Mouse (Mus musculus): Measurements from ENCODE around the gene Veph1. TPM values are rescaled to one million over a fixed set of nuclear protein-coding genes. Genes with fewer than 3 reads are reported as not detected.
"Not testable (repeated sequence)": the region's sequence is repeated elsewhere in the genome, so short reads cannot be mapped to it uniquely, and the experiment has no call there.

Gene Veph1
- polyA plus RNA-seq, 1 experiment: not detected

- H3K36me3 ChIP-seq (ENCODE audit: control insufficient read depth, insufficient read depth, low read length): no peaks in the 10 kb centered on the region
- 23% methylated on average over 20 of the region's 20 CpGs for WGBS
- H3K4me1 ChIP-seq (ENCODE audit: control insufficient read depth, insufficient read depth, insufficient read length): no peaks in the 10 kb centered on the region
- no peaks in the 10 kb centered on the region for H3K27me3 ChIP-seq (ENCODE audit: control insufficient read depth, insufficient read depth, low read length)
- no peak overlapping the region for H3K27ac ChIP-seq (ENCODE audit: insufficient read depth, low read length)
- H3K4me3 ChIP-seq (ENCODE audit: extremely low read depth, insufficient read depth, insufficient read length): no peak overlapping the region
- no peak for DNase-seq (ENCODE audit: low read depth in 1 of 2, low spot score in 2 of 2)
- no peak for TF ChIP-seq CTCF (IDR thresholded peaks at IDR 0.05; ENCODE audit: extremely low read depth, insufficient read depth, insufficient read length, insufficient replicate concordance)
- no peak for TF ChIP-seq POLR2A (IDR thresholded peaks at IDR 0.05; ENCODE audit: low read depth, low read length)
Observed at GRCm38 (mm10) chr3:66292356-66292946, 4.2 kb downstream of the Veph1 start.

GRCm38 (mm10) chr3:66263270-66263669 lies 33.4 kb downstream of the Veph1 start:
- H3K27me3 ChIP-seq (ENCODE audit: control insufficient read depth, insufficient read depth, low read length): no peaks in the 10 kb centered on the region
- 80% methylated on average over 4 of the region's 4 CpGs for WGBS
- H3K4me3 ChIP-seq (ENCODE audit: extremely low read depth, insufficient read depth, insufficient read length): no peak overlapping the region
- TF ChIP-seq CTCF (IDR thresholded peaks at IDR 0.05; ENCODE audit: extremely low read depth, insufficient read depth, insufficient read length, insufficient replicate concordance) (no peak), POLR2A (IDR thresholded peaks at IDR 0.05; ENCODE audit: low read depth, low read length) (no peak)
- no peak for DNase-seq (ENCODE audit: low read depth in 1 of 2, low spot score in 2 of 2)
- H3K36me3 ChIP-seq (ENCODE audit: control insufficient read depth, insufficient read depth, low read length): no peaks in the 10 kb centered on the region
- no peak overlapping the region for H3K27ac ChIP-seq (ENCODE audit: insufficient read depth, low read length)
- no peaks in the 10 kb centered on the region for H3K4me1 ChIP-seq (ENCODE audit: control insufficient read depth, insufficient read depth, insufficient read length)

GRCm38 (mm10) chr3:66262319-66262718 lies 34.3 kb downstream of the Veph1 start:
- TF ChIP-seq POLR2A (IDR thresholded peaks at IDR 0.05; ENCODE audit: low read depth, low read length) (no peak), CTCF (IDR thresholded peaks at IDR 0.05; ENCODE audit: extremely low read depth, insufficient read depth, insufficient read length, insufficient replicate concordance) (no peak)
- no peaks in the 10 kb centered on the region for H3K27me3 ChIP-seq (ENCODE audit: control insufficient read depth, insufficient read depth, low read length)
- H3K4me3 ChIP-seq (ENCODE audit: extremely low read depth, insufficient read depth, insufficient read length): no peak overlapping the region
- DNase-seq (ENCODE audit: low read depth in 1 of 2, low spot score in 2 of 2): no peak
- WGBS: 47% methylated on average over 5 of the region's 5 CpGs
- H3K4me1 ChIP-seq (ENCODE audit: control insufficient read depth, insufficient read depth, insufficient read length): no peaks in the 10 kb centered on the region
- no peaks in the 10 kb centered on the region for H3K36me3 ChIP-seq (ENCODE audit: control insufficient read depth, insufficient read depth, low read length)
- H3K27ac ChIP-seq (ENCODE audit: insufficient read depth, low read length): no peak overlapping the region

GRCm38 (mm10) chr3:66254504-66255105 lies 42.0 kb downstream of the Veph1 start:
- TF ChIP-seq POLR2A (IDR thresholded peaks at IDR 0.05; ENCODE audit: low read depth, low read length) (no peak), CTCF (IDR thresholded peaks at IDR 0.05; ENCODE audit: extremely low read depth, insufficient read depth, insufficient read length, insufficient replicate concordance) (no peak)

GRCm38 (mm10) chr3:66251842-66252241 lies 44.8 kb downstream of the Veph1 start:
- Histone ChIP-seq H3K27me3 (ENCODE audit: control insufficient read depth, insufficient read depth, low read length) (no peaks in the 10 kb centered on the region), H3K4me1 (ENCODE audit: control insufficient read depth, insufficient read depth, insufficient read length) (no peaks in the 10 kb centered on the region), H3K27ac (ENCODE audit: insufficient read depth, low read length) (no peak overlapping the region), H3K4me3 (ENCODE audit: extremely low read depth, insufficient read depth, insufficient read length) (no peak overlapping the region), H3K36me3 (ENCODE audit: control insufficient read depth, insufficient read depth, low read length) (no peaks in the 10 kb centered on the region)
- 91% methylated on average over 7 of the region's 7 CpGs for WGBS
- no peak for TF ChIP-seq CTCF (IDR thresholded peaks at IDR 0.05; ENCODE audit: extremely low read depth, insufficient read depth, insufficient read length, insufficient replicate concordance)
- no peak for TF ChIP-seq POLR2A (IDR thresholded peaks at IDR 0.05; ENCODE audit: low read depth, low read length)
- DNase-seq (ENCODE audit: low read depth in 1 of 2, low spot score in 2 of 2): no peak

More at GRCm38 (mm10) chr3:66254504-66255105, 42.0 kb downstream of the Veph1 start:
- Histone ChIP-seq H3K4me1 (ENCODE audit: control insufficient read depth, insufficient read depth, insufficient read length) (no peaks in the 10 kb centered on the region), H3K36me3 (ENCODE audit: control insufficient read depth, insufficient read depth, low read length) (no peaks in the 10 kb centered on the region), H3K27me3 (ENCODE audit: control insufficient read depth, insufficient read depth, low read length) (no peaks in the 10 kb centered on the region), H3K27ac (ENCODE audit: insufficient read depth, low read length) (no peak overlapping the region), H3K4me3 (ENCODE audit: extremely low read depth, insufficient read depth, insufficient read length) (no peak overlapping the region)
- 82% methylated on average over 9 of the region's 9 CpGs for WGBS
- DNase-seq (ENCODE audit: low read depth in 1 of 2, low spot score in 2 of 2): no peak

GRCm38 (mm10) chr3:66240476-66240875 lies 56.2 kb downstream of the Veph1 start:
- H3K4me1 ChIP-seq (ENCODE audit: control insufficient read depth, insufficient read depth, insufficient read length): no peaks in the 10 kb centered on the region
- no peak overlapping the region for H3K27ac ChIP-seq (ENCODE audit: insufficient read depth, low read length)
- H3K36me3 ChIP-seq (ENCODE audit: control insufficient read depth, insufficient read depth, low read length): no peaks in the 10 kb centered on the region
- TF ChIP-seq POLR2A (IDR thresholded peaks at IDR 0.05; ENCODE audit: low read depth, low read length) (no peak), CTCF (IDR thresholded peaks at IDR 0.05; ENCODE audit: extremely low read depth, insufficient read depth, insufficient read length, insufficient replicate concordance) (no peak)
- no peaks in the 10 kb centered on the region for H3K27me3 ChIP-seq (ENCODE audit: control insufficient read depth, insufficient read depth, low read length)
- no peak overlapping the region for H3K4me3 ChIP-seq (ENCODE audit: extremely low read depth, insufficient read depth, insufficient read length)
- no peak for DNase-seq (ENCODE audit: low read depth in 1 of 2, low spot score in 2 of 2)

- not testable (repeated sequence) for H3K27me3 ChIP-seq (ENCODE audit: control insufficient read depth, insufficient read depth, low read length)
- 46% methylated on average over 4 of the region's 4 CpGs for WGBS
Observed at GRCm38 (mm10) chr3:66236234-66236871, 60.3 kb downstream of the Veph1 start.

More at GRCm38 (mm10) chr3:66236234-66236871, 60.3 kb downstream of the Veph1 start:
- not testable (repeated sequence) for DNase-seq (ENCODE audit: low read depth in 1 of 2, low spot score in 2 of 2); H3K27ac ChIP-seq (ENCODE audit: insufficient read depth, low read length); H3K4me3 ChIP-seq (ENCODE audit: extremely low read depth, insufficient read depth, insufficient read length); H3K36me3 ChIP-seq (ENCODE audit: control insufficient read depth, insufficient read depth, low read length); H3K4me1 ChIP-seq (ENCODE audit: control insufficient read depth, insufficient read depth, insufficient read length)

All from spleen, adult 2 months (tissue).